Mouse (Mus musculus): Measurements from ENCODE around the gene Uap1l1. TPM values are rescaled to one million over a fixed set of nuclear protein-coding genes. Genes with fewer than 3 reads are reported as not detected.
A peak's percentile ranks its signal among the peaks of the same experiment; 100 is the strongest.

The Uap1l1 gene
- polyA plus RNA-seq, 1 experiment from 2014 or later: 6.8 TPM

- WGBS: 3% methylated on average over 42 of the region's 42 CpGs
- Histone ChIP-seq H3K4me2 (replicated peaks) (peak overlapping the region; percentile 99), H3K9me3 (ENCODE audit: control insufficient read depth, low read length) (no peaks in the 10 kb centered on the region), H3K9ac (peak overlapping the region; percentile 70), H3K27ac (no peak overlapping the region), H3K27me3 (ENCODE audit: control insufficient read depth, insufficient read depth, low read length) (no peaks in the 10 kb centered on the region; the same call in 1 of the 2 replicates), H3K36me3 (replicated peaks; ENCODE audit: control insufficient read depth, insufficient read depth) (no peaks in the 10 kb centered on the region), H3K4me1 (replicated peaks; ENCODE audit: control insufficient read depth, insufficient read depth, low read length) (peaks cover 19% of the 10 kb centered on the region), H3K4me3 (replicated peaks; ENCODE audit: low read length) (peak overlapping the region; percentile 70)
- DNase-seq (ENCODE audit: low spot score) (no peak), ATAC-seq (ENCODE audit: low FRiP score) (no peak; the same call in 1 of the 2 replicates)
Measured at GRCm38 (mm10) chr2:25372644-25373391, 7.3 kb upstream of the Uap1l1 start.

GRCm38 (mm10) chr2:25371764-25372643 is 6.5 kb upstream of the Uap1l1 start, which contains the start of gene Sapcd2:
Gene Sapcd2 (plus strand): TSS chr2:25372321.
- DNase-seq (ENCODE audit: low spot score): peak; percentile 80
- H3K9me3 ChIP-seq (ENCODE audit: control insufficient read depth, low read length): no peaks in the 10 kb centered on the region
- peak; percentile 94 for ATAC-seq (ENCODE audit: low FRiP score)
- 1% methylated on average over 65 of the region's 65 CpGs for WGBS
- H3K36me3 ChIP-seq (replicated peaks; ENCODE audit: control insufficient read depth, insufficient read depth): no peaks in the 10 kb centered on the region
- H3K4me1 ChIP-seq (replicated peaks; ENCODE audit: control insufficient read depth, insufficient read depth, low read length): peaks cover 19% of the 10 kb centered on the region
- peak within 1 kb of the TSS; percentile 99 for H3K4me2 ChIP-seq (replicated peaks)
- peak within 1 kb of the TSS; percentile 70 for H3K4me3 ChIP-seq (replicated peaks; ENCODE audit: low read length)
- H3K9ac ChIP-seq: peak within 1 kb of the TSS; percentile 70
- H3K27ac ChIP-seq: 0 out of 2 replicates have a peak within 1 kb of the TSS, but pooled peaks have one; percentile 62
- no peaks in the 10 kb centered on the region; the same call in 1 of the 2 replicates for H3K27me3 ChIP-seq (ENCODE audit: control insufficient read depth, insufficient read depth, low read length)

- H3K27me3 ChIP-seq (ENCODE audit: control insufficient read depth, insufficient read depth, low read length): peaks cover 17% of the 10 kb centered on the region
- H3K27ac ChIP-seq: no peak overlapping the region
- H3K4me2 ChIP-seq (replicated peaks): no peak overlapping the region
- H3K9ac ChIP-seq: no peak overlapping the region
- H3K9me3 ChIP-seq (ENCODE audit: control insufficient read depth, low read length): no peaks in the 10 kb centered on the region
- no peak for ATAC-seq (ENCODE audit: low FRiP score)
- H3K36me3 ChIP-seq (replicated peaks; ENCODE audit: control insufficient read depth, insufficient read depth): no peaks in the 10 kb centered on the region
- 87% methylated on average over 3 of the region's 3 CpGs for WGBS
- DNase-seq (ENCODE audit: low spot score): no peak
- peaks cover 25% of the 10 kb centered on the region for H3K4me1 ChIP-seq (replicated peaks; ENCODE audit: control insufficient read depth, insufficient read depth, low read length)
- no peak overlapping the region for H3K4me3 ChIP-seq (replicated peaks; ENCODE audit: low read length)
Measured at GRCm38 (mm10) chr2:25369996-25370395, 4.5 kb upstream of the Uap1l1 start.

GRCm38 (mm10) chr2:25364761-25365090 is 756 bp downstream of the Uap1l1 start:
- H3K27ac ChIP-seq: no peak overlapping the region
- no peaks in the 10 kb centered on the region for H3K9me3 ChIP-seq (ENCODE audit: control insufficient read depth, low read length)
- H3K4me3 ChIP-seq (replicated peaks; ENCODE audit: low read length): peak overlapping the region; percentile 55
- peak overlapping the region; percentile 99 for H3K4me2 ChIP-seq (replicated peaks)
- H3K27me3 ChIP-seq (ENCODE audit: control insufficient read depth, insufficient read depth, low read length): peaks cover 33% of the 10 kb centered on the region
- DNase-seq (ENCODE audit: low spot score) (no peak), ATAC-seq (ENCODE audit: low FRiP score) (no peak)
- WGBS: 29% methylated on average over 9 of the region's 9 CpGs
- H3K36me3 ChIP-seq (replicated peaks; ENCODE audit: control insufficient read depth, insufficient read depth): no peaks in the 10 kb centered on the region
- H3K4me1 ChIP-seq (replicated peaks; ENCODE audit: control insufficient read depth, insufficient read depth, low read length): 0 out of 2 replicates have a peak, but pooled peaks cover 11% of the 10 kb centered on the region
- H3K9ac ChIP-seq: peak overlapping the region; percentile 72

- peaks cover 33% of the 10 kb centered on the region for H3K27me3 ChIP-seq (ENCODE audit: control insufficient read depth, insufficient read depth, low read length)
- 0 out of 2 replicates have a peak, but pooled peaks cover 11% of the 10 kb centered on the region for H3K4me1 ChIP-seq (replicated peaks; ENCODE audit: control insufficient read depth, insufficient read depth, low read length)
- peak overlapping the region; percentile 99 for H3K4me2 ChIP-seq (replicated peaks)
- ATAC-seq (ENCODE audit: low FRiP score): no peak
- H3K4me3 ChIP-seq (replicated peaks; ENCODE audit: low read length): 0 out of 2 replicates have a peak overlapping the region, but pooled peaks have one; percentile 55
- no peaks in the 10 kb centered on the region for H3K9me3 ChIP-seq (ENCODE audit: control insufficient read depth, low read length)
- WGBS: 92% methylated on average over 4 of the region's 4 CpGs
- no peak overlapping the region for H3K9ac ChIP-seq
- DNase-seq (ENCODE audit: low spot score): no peak
- no peak overlapping the region for H3K27ac ChIP-seq
- no peaks in the 10 kb centered on the region for H3K36me3 ChIP-seq (replicated peaks; ENCODE audit: control insufficient read depth, insufficient read depth)
Measured at GRCm38 (mm10) chr2:25364313-25364712, 1.2 kb downstream of the Uap1l1 start.

GRCm38 (mm10) chr2:25363478-25364178 is 1.9 kb downstream of the Uap1l1 start:
- peaks cover 33% of the 10 kb centered on the region for H3K27me3 ChIP-seq (ENCODE audit: control insufficient read depth, insufficient read depth, low read length)
- 64% methylated on average over 13 of the region's 13 CpGs for WGBS

GRCm38 (mm10) chr2:25359848-25360247 is 5.6 kb downstream of the Uap1l1 start:
- H3K4me1 ChIP-seq (replicated peaks; ENCODE audit: control insufficient read depth, insufficient read depth, low read length): peaks cover 23% of the 10 kb centered on the region
- H3K9me3 ChIP-seq (ENCODE audit: control insufficient read depth, low read length): no peaks in the 10 kb centered on the region
- DNase-seq (ENCODE audit: low spot score): no peak
- 87% methylated on average over 4 of the region's 4 CpGs for WGBS
- no peak overlapping the region for H3K27ac ChIP-seq
- peaks cover 14% of the 10 kb centered on the region for H3K27me3 ChIP-seq (ENCODE audit: control insufficient read depth, insufficient read depth, low read length)
- H3K9ac ChIP-seq: no peak overlapping the region
- ATAC-seq (ENCODE audit: low FRiP score): no peak
- no peak overlapping the region for H3K4me2 ChIP-seq (replicated peaks)
- H3K36me3 ChIP-seq (replicated peaks; ENCODE audit: control insufficient read depth, insufficient read depth): no peaks in the 10 kb centered on the region
- no peak overlapping the region for H3K4me3 ChIP-seq (replicated peaks; ENCODE audit: low read length)

More at GRCm38 (mm10) chr2:25363478-25364178, 1.9 kb downstream of the Uap1l1 start:
- ATAC-seq (ENCODE audit: low FRiP score) (no peak), DNase-seq (ENCODE audit: low spot score) (no peak)
- H3K4me3 ChIP-seq (replicated peaks; ENCODE audit: low read length): no peak overlapping the region
- H3K4me2 ChIP-seq (replicated peaks): no peak overlapping the region
- no peaks in the 10 kb centered on the region for H3K36me3 ChIP-seq (replicated peaks; ENCODE audit: control insufficient read depth, insufficient read depth)
- no peaks in the 10 kb centered on the region for H3K9me3 ChIP-seq (ENCODE audit: control insufficient read depth, low read length)
- H3K9ac ChIP-seq: no peak overlapping the region
- H3K4me1 ChIP-seq (replicated peaks; ENCODE audit: control insufficient read depth, insufficient read depth, low read length): 0 out of 2 replicates have a peak, but pooled peaks cover 11% of the 10 kb centered on the region
- no peak overlapping the region for H3K27ac ChIP-seq

GRCm38 (mm10) chr2:25356208-25357079 is 9.0 kb downstream of the Uap1l1 start, which contains the start of gene Dpp7:
Gene Dpp7 (minus strand): TSS chr2:25356359.
- peak; percentile 86 for DNase-seq (ENCODE audit: low spot score)
- no peak within 1 kb of the TSS for H3K27ac ChIP-seq

More at GRCm38 (mm10) chr2:25356208-25357079, 9.0 kb downstream of the Uap1l1 start, which contains the start of gene Dpp7:
- Histone ChIP-seq H3K27me3 (ENCODE audit: control insufficient read depth, insufficient read depth, low read length) (no peaks in the 10 kb centered on the region), H3K4me1 (replicated peaks; ENCODE audit: control insufficient read depth, insufficient read depth, low read length) (peaks cover 20% of the 10 kb centered on the region), H3K4me3 (replicated peaks; ENCODE audit: low read length) (peak within 1 kb of the TSS; percentile 55), H3K36me3 (replicated peaks; ENCODE audit: control insufficient read depth, insufficient read depth) (peaks cover 29% of the 10 kb centered on the region), H3K4me2 (replicated peaks) (peak within 1 kb of the TSS; percentile 95), H3K9ac (peak within 1 kb of the TSS; percentile 76), H3K9me3 (ENCODE audit: control insufficient read depth, low read length) (no peaks in the 10 kb centered on the region)
- WGBS: 6% methylated on average over 13 of the region's 13 CpGs
- ATAC-seq (ENCODE audit: low FRiP score): peak; percentile 88

Measured in hindbrain, embryonic 14.5 days (tissue).